ENCODE assay signal across 23 mouse cellular contexts in genomic region chr8:85082169-85082568, GRCm38 (mm10). TPM values are rescaled to one million over a fixed set of nuclear protein-coding genes. Genes with fewer than 3 reads are reported as not detected.
DNase-seq lines count a peak whose midpoint lies in the region; ATAC-seq lines count a peak whose summit lies in the region.
"Not testable (repeated sequence)": the region's sequence is repeated elsewhere in the genome, so short reads cannot be mapped to it uniquely, and the experiment has no call there.
"Had no signal": no experiment of that assay in that cellular context is flagged by ENCODE, and none has a peak within 500 bp of the region (broad histone marks: within the 10 kb centered on the region; RNA-seq: fewer than 3 reads in every experiment).

No protein-coding gene starts in this region.

- H3K4me2 ChIP-seq in forebrain, embryonic 13.5 days: peak overlapping the region; percentile 96
- H3K4me2 ChIP-seq in hindbrain, embryonic 12.5 days (replicated peaks): 0 out of 2 replicates have a peak overlapping the region, but pooled peaks have one; percentile 71
- peak overlapping the region; percentile 95 for H3K4me2 ChIP-seq in liver, embryonic 13.5 days
- peak overlapping the region; percentile 84; the same call in 1 of the 2 replicates for H3K4me2 ChIP-seq in lung, embryonic 15.5 days

- DNase-seq in MEL-GATA-1-ER (ENCODE audit: extremely low read depth, low read depth): peak; percentile 55
- not testable (repeated sequence) for DNase-seq in liver, embryonic 13.5 days
- DNase-seq in thymus, postnatal 4 days: peak; percentile 4

- WGBS in forebrain, embryonic 13.5 days: 99% methylated on average over 4 of the region's 4 CpGs
- 88% methylated on average over 4 of the region's 4 CpGs for WGBS in hindbrain, embryonic 12.5 days
- 26% methylated on average over 4 of the region's 4 CpGs for WGBS in liver, embryonic 13.5 days (ENCODE audit: insufficient replicate concordance)
- WGBS in lung, embryonic 15.5 days: 88% methylated on average over 4 of the region's 4 CpGs

- H3K4me3 ChIP-seq in forebrain, embryonic 13.5 days; hindbrain, embryonic 12.5 days; lung, embryonic 15.5 days: not testable (repeated sequence)
- peak overlapping the region; percentile 92; the same call in 1 of the 2 replicates for H3K4me3 ChIP-seq in liver, embryonic 13.5 days (replicated peaks)

- H3K9me3 ChIP-seq in forebrain, embryonic 13.5 days (replicated peaks); hindbrain, embryonic 12.5 days (replicated peaks); liver, embryonic 13.5 days (replicated peaks); lung, embryonic 15.5 days: not testable (repeated sequence)

- not testable (repeated sequence) for H3K27me3 ChIP-seq in forebrain, embryonic 13.5 days; hindbrain, embryonic 12.5 days; liver, embryonic 13.5 days; lung, embryonic 15.5 days

- ATAC-seq in forebrain, embryonic 13.5 days; hindbrain, embryonic 12.5 days (ENCODE audit: low FRiP score); liver, embryonic 13.5 days (ENCODE audit: low read depth); lung, embryonic 15.5 days (ENCODE audit: borderline replicate concordance, extremely low read depth, low FRiP score, low TSS enrichment): not testable (repeated sequence)
- ATAC-seq in monocyte, adult 5-6 weeks (replicated peaks; ENCODE audit: insufficient number of reproducible peaks, low FRiP score, low TSS enrichment, poor library complexity, severe bottlenecking): 0 out of 2 replicates have a peak, but pooled peaks have one; percentile 10

- H3K4me1 ChIP-seq in forebrain, embryonic 13.5 days: peaks cover 36% of the 10 kb centered on the region
- peaks cover 29% of the 10 kb centered on the region for H3K4me1 ChIP-seq in hindbrain, embryonic 12.5 days
- peaks cover 64% of the 10 kb centered on the region for H3K4me1 ChIP-seq in liver, embryonic 13.5 days (replicated peaks)
- H3K4me1 ChIP-seq in lung, embryonic 15.5 days: peaks cover 23% of the 10 kb centered on the region

- peaks cover 41% of the 10 kb centered on the region for H3K36me3 ChIP-seq in forebrain, embryonic 13.5 days (ENCODE audit: poor library complexity, severe bottlenecking)
- H3K36me3 ChIP-seq in hindbrain, embryonic 12.5 days: peaks cover 15% of the 10 kb centered on the region; the same call in 1 of the 2 replicates
- H3K36me3 ChIP-seq in liver, embryonic 13.5 days: peaks cover 36% of the 10 kb centered on the region
- peaks cover 18% of the 10 kb centered on the region for H3K36me3 ChIP-seq in lung, embryonic 15.5 days

- H3K27ac ChIP-seq in forebrain, embryonic 13.5 days; hindbrain, embryonic 12.5 days; lung, embryonic 15.5 days: not testable (repeated sequence)
- peak overlapping the region; percentile 82 for H3K27ac ChIP-seq in liver, embryonic 13.5 days

- not testable (repeated sequence) for H3K9ac ChIP-seq in forebrain, embryonic 13.5 days; hindbrain, embryonic 12.5 days; lung, embryonic 15.5 days
- H3K9ac ChIP-seq in liver, embryonic 13.5 days: peak overlapping the region; percentile 95; the same call in 1 of the 2 replicates

RNA-seq across cellular contexts. Expression of gene Man2b1, which starts 0.9 kb away (rescaled TPM):
- 14.6 and 14.7 TPM in 2 replicates for polyA plus RNA-seq in forebrain, embryonic 13.5 days (2015; fragmentation: Nextera tagmentation; extraction: Ambion mirVana)
- polyA plus RNA-seq in hindbrain, embryonic 12.5 days (2016; fragmentation: Nextera tagmentation; extraction: Ambion mirVana): 19.7 and 22.4 TPM in 2 replicates
- 20.0 and 24.1 TPM in 2 replicates for polyA plus RNA-seq in liver, embryonic 13.5 days (2015; fragmentation: Nextera tagmentation; extraction: Ambion mirVana)
- polyA plus RNA-seq in lung, embryonic 15.5 days (2015; fragmentation: Nextera tagmentation; extraction: Ambion mirVana): 35.9 and 40.1 TPM in 2 replicates
- total RNA-seq in monocyte, adult 5-6 weeks (2017): 116 to 188 TPM (median 183 TPM) in 3 replicates

RNA-seq across cellular contexts. Expression of gene Wdr83, which starts 1.1 kb away (rescaled TPM):
- polyA plus RNA-seq in forebrain, embryonic 13.5 days (2015; fragmentation: Nextera tagmentation; extraction: Ambion mirVana): 52.9 and 57.8 TPM in 2 replicates
- 46.0 and 48.4 TPM in 2 replicates for polyA plus RNA-seq in hindbrain, embryonic 12.5 days (2016; fragmentation: Nextera tagmentation; extraction: Ambion mirVana)
- 26.5 and 28.1 TPM in 2 replicates for polyA plus RNA-seq in liver, embryonic 13.5 days (2015; fragmentation: Nextera tagmentation; extraction: Ambion mirVana)
- 44.3 and 44.7 TPM in 2 replicates for polyA plus RNA-seq in lung, embryonic 15.5 days (2015; fragmentation: Nextera tagmentation; extraction: Ambion mirVana)
- 8.9 to 13.6 TPM (median 13.4 TPM) in 3 replicates for total RNA-seq in monocyte, adult 5-6 weeks (2017)

RNA-seq across cellular contexts. Expression of gene Wdr83os, which starts 1.6 kb away (rescaled TPM):
- polyA plus RNA-seq in forebrain, embryonic 13.5 days (2015; fragmentation: Nextera tagmentation; extraction: Ambion mirVana): 136 and 137 TPM in 2 replicates
- 93.6 and 108 TPM in 2 replicates for polyA plus RNA-seq in hindbrain, embryonic 12.5 days (2016; fragmentation: Nextera tagmentation; extraction: Ambion mirVana)
- polyA plus RNA-seq in liver, embryonic 13.5 days (2015; fragmentation: Nextera tagmentation; extraction: Ambion mirVana): 69.1 and 70.5 TPM in 2 replicates
- 140 and 145 TPM in 2 replicates for polyA plus RNA-seq in lung, embryonic 15.5 days (2015; fragmentation: Nextera tagmentation; extraction: Ambion mirVana)
- total RNA-seq in monocyte, adult 5-6 weeks (2017): 22.4 to 29.9 TPM (median 24.3 TPM) in 3 replicates

RNA-seq across cellular contexts. Expression of gene Dhps, which starts 10.6 kb away (rescaled TPM):
- polyA plus RNA-seq in forebrain, embryonic 13.5 days (2015; fragmentation: Nextera tagmentation; extraction: Ambion mirVana): 79.5 TPM in 2 replicates
- polyA plus RNA-seq in hindbrain, embryonic 12.5 days (2016; fragmentation: Nextera tagmentation; extraction: Ambion mirVana): 69.2 and 76.9 TPM in 2 replicates
- 41.2 and 42.9 TPM in 2 replicates for polyA plus RNA-seq in liver, embryonic 13.5 days (2015; fragmentation: Nextera tagmentation; extraction: Ambion mirVana)
- 54.4 and 56.8 TPM in 2 replicates for polyA plus RNA-seq in lung, embryonic 15.5 days (2015; fragmentation: Nextera tagmentation; extraction: Ambion mirVana)
- total RNA-seq in monocyte, adult 5-6 weeks (2017): 35.9 to 75.4 TPM (median 50.0 TPM) in 3 replicates

RNA-seq across cellular contexts. Expression of gene Gm5741, which starts 14.4 kb away (rescaled TPM):
- polyA plus RNA-seq in forebrain, embryonic 13.5 days (2015; fragmentation: Nextera tagmentation; extraction: Ambion mirVana): 0.88 and 0.93 TPM in 2 replicates
- 0.85 and 1.2 TPM in 2 replicates for polyA plus RNA-seq in hindbrain, embryonic 12.5 days (2016; fragmentation: Nextera tagmentation; extraction: Ambion mirVana)
- polyA plus RNA-seq in liver, embryonic 13.5 days (2015; fragmentation: Nextera tagmentation; extraction: Ambion mirVana): not detected in 2 replicates
- not detected in 2 replicates for polyA plus RNA-seq in lung, embryonic 15.5 days (2015; fragmentation: Nextera tagmentation; extraction: Ambion mirVana)
- total RNA-seq in monocyte, adult 5-6 weeks (2017): not detected in 3 replicates
- total RNA-seq: adrenal gland, postnatal 25 days; common myeloid progenitor, adult 5-6 weeks; gastrocnemius, adult 2 months; gastrocnemius, postnatal 4 days; hematopoietic stem cell, adult 5-6 weeks; hindbrain, postnatal 0 days; layer of hippocampus, adult 2 months; layer of hippocampus, postnatal 25 days; liver, adult 2 months; megakaryocyte-erythroid progenitor cell, adult 5-6 weeks had no signal
- polyA plus RNA-seq: C2C12; forebrain, embryonic 11.5 days; frontal cortex, adult 2 months; heart, postnatal 0 days; limb, embryonic 10.5 days; liver, adult 2 months; thymus, postnatal 0 days had no signal
